Mouse (Mus musculus) liver (tissue): Measurements from ENCODE around the gene Fbh1.

Experiments used
- DNase-seq: peaks from one replicate; pipeline ENCODE4 v3.0.0-alpha.2; 2020; ENCODE audit warnings: mixed read lengths

Fbh1 gene

GRCm38 (mm10) chr2:11714535-11714934 lies 62.8 kb downstream of the Fbh1 start:
- DNase-seq, result no peak

- DNase-seq, result no peak
These were observed 64.4 kb downstream of the Fbh1 start for GRCm38 (mm10) chr2:11713021-11713420.

- no peak for DNase-seq
These were observed 64.8 kb downstream of the Fbh1 start for GRCm38 (mm10) chr2:11712483-11712990.

- peak; percentile 54 for DNase-seq
These were observed 67.3 kb downstream of the Fbh1 start for GRCm38 (mm10) chr2:11710101-11710500.

GRCm38 (mm10) chr2:11708538-11708937 lies 68.8 kb downstream of the Fbh1 start:
- no peak for DNase-seq

GRCm38 (mm10) chr2:11706746-11707065 lies 70.7 kb downstream of the Fbh1 start:
- no peak for DNase-seq

GRCm38 (mm10) chr2:11706030-11706745 lies 71.2 kb downstream of the Fbh1 start:
- DNase-seq, result peak; percentile 41

- DNase-seq, result peak; percentile 45
These were observed 72.0 kb downstream of the Fbh1 start, which contains the start of gene Il15ra for GRCm38 (mm10) chr2:11705201-11706025. TSS of gene Il15ra (plus strand) at chr2:11705290.

- DNase-seq, result no peak
These were observed 77.5 kb downstream of the Fbh1 start for GRCm38 (mm10) chr2:11699905-11700304.

GRCm38 (mm10) chr2:11698994-11699393 lies 78.4 kb downstream of the Fbh1 start:
- DNase-seq, result no peak

GRCm38 (mm10) chr2:11695867-11696266 lies 81.5 kb downstream of the Fbh1 start:
- no peak for DNase-seq

- peak; percentile 23 for DNase-seq
These were observed 83.3 kb downstream of the Fbh1 start for GRCm38 (mm10) chr2:11694104-11694503.

- no peak for DNase-seq
These were observed 84.0 kb downstream of the Fbh1 start for GRCm38 (mm10) chr2:11693352-11693751.
